Mouse (Mus musculus): ENCODE results near the gene Nap1l1.

DNA sequence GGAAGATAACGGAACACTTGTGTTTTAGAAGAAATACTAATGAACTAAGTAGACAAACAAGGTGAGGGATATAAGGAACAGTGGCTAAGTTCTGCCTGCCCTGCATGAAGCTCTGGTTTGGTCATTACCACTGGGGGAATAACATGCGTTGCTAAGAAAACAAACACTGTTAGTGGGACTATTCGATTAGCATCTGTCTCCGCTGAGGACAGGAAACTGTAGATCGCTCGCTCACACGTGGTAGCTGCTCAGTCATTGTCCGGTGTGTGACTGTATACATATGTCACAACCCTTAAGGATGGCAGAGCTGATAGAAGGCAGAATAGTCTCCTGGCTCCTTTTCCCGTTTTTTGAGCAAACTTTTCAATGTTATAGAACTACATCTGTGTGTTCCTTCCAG lies 28.8 kb upstream of the Nap1l1 start:
- TF ChIP-seq CTCF (IDR thresholded peaks at IDR 0.05) (no peak), EP300 (IDR thresholded peaks at IDR 0.05) (no peak)

Data from lung, postnatal 0 days (tissue).